Mouse (Mus musculus): ENCODE measurements at regions not wholly inside any gene's neighbourhood (a gene's known extent, or its start where the extent isn't known, plus 50 kb on each side); places are given as distances from the start of the nearest gene placed in this dataset.

DNA sequence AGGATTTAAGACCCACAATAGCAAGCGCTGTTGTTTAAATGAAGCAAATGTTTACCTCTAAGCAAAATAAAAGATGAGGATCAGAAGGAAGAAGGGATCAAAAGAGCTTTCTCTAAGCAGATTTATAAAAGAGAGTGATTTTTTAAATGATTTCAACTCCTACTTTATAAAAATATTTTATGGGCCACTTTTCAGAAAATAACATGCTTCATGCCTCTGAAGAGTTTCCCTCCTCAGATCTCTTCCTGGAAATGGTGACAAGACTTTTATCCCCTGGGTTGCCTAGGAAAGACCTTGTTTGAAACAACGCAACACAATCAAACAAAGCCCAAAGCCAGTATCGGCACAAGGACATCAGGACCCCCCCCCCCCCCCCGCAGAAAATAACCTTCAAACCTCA, 265.6 kb upstream of the Sall1 start:
- TF ChIP-seq CTCF (IDR thresholded peaks at IDR 0.05; ENCODE audit: low read depth, low read length), result no peak
- no peak for TF ChIP-seq POLR2A (IDR thresholded peaks at IDR 0.05; ENCODE audit: borderline replicate concordance, low read depth, low read length)
